Mouse (Mus musculus) liver, embryonic 15.5 days (tissue): ENCODE measurements around the gene Agbl3. TPM values are rescaled to one million over a fixed set of nuclear protein-coding genes. Genes with fewer than 3 reads are reported as not detected.
A peak's percentile ranks its signal among the peaks of the same experiment; 100 is the strongest.

Experiments used
- ATAC-seq: fragments of 200-750 bp; cut with Nextera tagmentation; 2 replicates; pipeline ENCODE4 v1.8.0; 2017; ENCODE audit warnings: moderate number of reproducible peaks, mild to moderate bottlenecking, moderate library complexity; ENCODE audit not compliant: insufficient read depth
- H3K27ac ChIP-seq: fragments of 300-500 bp; sonication (generic); replicated peaks from 2 replicates; pipeline ENCODE4 v1.5.1; 2015; ENCODE audit warnings: mild to moderate bottlenecking, inconsistent platforms
- H3K27me3 ChIP-seq: fragments of 300-500 bp; sonication (generic); 2 replicates; pipeline ENCODE4 v1.6.1; 2015; ENCODE audit warnings: mild to moderate bottlenecking, inconsistent platforms
- H3K36me3 ChIP-seq: fragments of 300-500 bp; sonication (generic); replicated peaks from 2 replicates; pipeline ENCODE4 v1.6.1; 2015; ENCODE audit warnings: moderate library complexity, mild to moderate bottlenecking, inconsistent platforms
- H3K4me1 ChIP-seq: fragments of 300-500 bp; sonication (generic); replicated peaks from 2 replicates; pipeline ENCODE4 v1.6.1; 2015; ENCODE audit warnings: inconsistent platforms
- H3K4me2 ChIP-seq: fragments of 300-500 bp; sonication (generic); 2 replicates; pipeline ENCODE4 v1.6.1; 2015; ENCODE audit warnings: moderate library complexity, mild to moderate bottlenecking, inconsistent platforms
- H3K4me3 ChIP-seq: fragments of 300-500 bp; sonication (generic); replicated peaks from 2 replicates; pipeline ENCODE4 v1.5.1; 2015; ENCODE audit warnings: mild to moderate bottlenecking, inconsistent platforms
- H3K9ac ChIP-seq: fragments of 300-500 bp; sonication (generic); 2 replicates; pipeline ENCODE4 v1.6.1; 2015; ENCODE audit warnings: moderate library complexity, mild to moderate bottlenecking, inconsistent platforms
- H3K9me3 ChIP-seq: fragments of 300-500 bp; sonication (generic); replicated peaks from 2 replicates; pipeline ENCODE4 v1.6.1; 2016; ENCODE audit warnings: inconsistent platforms
- WGBS: fragments of 180-500 bp; shearing (Covaris S2); methylation state at CpG from one replicate; pipeline ENCODE4 v1.1.7; 2015; ENCODE audit warnings: mixed read lengths; ENCODE audit not compliant: insufficient replicate concordance; 5-methylcytosine and 5-hydroxymethylcytosine counted together
- polyA plus RNA-seq: library from polyadenylated mRNA; unstranded; fragments of >200 nt; fragmentation: Nextera tagmentation; extraction: Ambion mirVana; gene quantifications from 2 replicates; pipeline ENCODE4 v1.2.1, GENCODE M21; 2015

Gene Agbl3
- polyA plus RNA-seq, 1 experiment from 2014 or later, result 2.4 TPM

GRCm38 (mm10) chr6:34796881-34797280 is 16.6 kb downstream of the Agbl3 start:
- Histone ChIP-seq H3K27ac (no peak overlapping the region), H3K4me1 (no peaks in the 10 kb centered on the region; the same call in 1 of the 2 replicates), H3K36me3 (no peaks in the 10 kb centered on the region), H3K4me2 (no peak overlapping the region), H3K9me3 (no peaks in the 10 kb centered on the region), H3K27me3 (no peaks in the 10 kb centered on the region; the same call in 1 of the 2 replicates), H3K4me3 (no peak overlapping the region), H3K9ac (no peak overlapping the region)
- no peak for ATAC-seq
- WGBS, result 57% methylated on average over 3 of the region's 3 CpGs

- Histone ChIP-seq H3K36me3 (no peaks in the 10 kb centered on the region), H3K4me2 (no peak overlapping the region), H3K27ac (no peak overlapping the region), H3K9me3 (no peaks in the 10 kb centered on the region), H3K4me3 (no peak overlapping the region), H3K4me1 (no peaks in the 10 kb centered on the region; the same call in 1 of the 2 replicates), H3K27me3 (no peaks in the 10 kb centered on the region; the same call in 1 of the 2 replicates), H3K9ac (no peak overlapping the region)
- 63% methylated on average over 3 of the region's 3 CpGs for WGBS
- no peak for ATAC-seq
Measured at GRCm38 (mm10) chr6:34797887-34798286, 17.7 kb downstream of the Agbl3 start.

- Histone ChIP-seq H3K4me3 (no peak overlapping the region), H3K27me3 (no peaks in the 10 kb centered on the region), H3K4me2 (peak overlapping the region; percentile 20; the same call in 1 of the 2 replicates), H3K9me3 (no peaks in the 10 kb centered on the region), H3K9ac (no peak overlapping the region), H3K27ac (peak overlapping the region; percentile 35; the same call in 1 of the 2 replicates), H3K4me1 (peaks cover 20% of the 10 kb centered on the region), H3K36me3 (no peaks in the 10 kb centered on the region)
- peak; percentile 99 for ATAC-seq
- 24% methylated on average over 2 of the region's 2 CpGs for WGBS
Measured at GRCm38 (mm10) chr6:34805582-34805981, 25.4 kb downstream of the Agbl3 start.

- H3K9ac ChIP-seq, result no peak overlapping the region
- WGBS, result 31% methylated on average over 4 of the region's 4 CpGs
- no peaks in the 10 kb centered on the region for H3K9me3 ChIP-seq
- H3K4me2 ChIP-seq, result no peak overlapping the region
- H3K4me3 ChIP-seq, result no peak overlapping the region
- peaks cover 10% of the 10 kb centered on the region for H3K4me1 ChIP-seq
- H3K27ac ChIP-seq, result no peak overlapping the region
- no peak for ATAC-seq
- no peaks in the 10 kb centered on the region for H3K27me3 ChIP-seq
- no peaks in the 10 kb centered on the region for H3K36me3 ChIP-seq
Measured at GRCm38 (mm10) chr6:34810651-34811050, 30.4 kb downstream of the Agbl3 start.

GRCm38 (mm10) chr6:34824406-34824805 is 44.2 kb downstream of the Agbl3 start:
- H3K4me1 ChIP-seq, result no peaks in the 10 kb centered on the region
- H3K4me2 ChIP-seq, result no peak overlapping the region
- no peak overlapping the region for H3K9ac ChIP-seq
- ATAC-seq, result no peak
- no peaks in the 10 kb centered on the region for H3K9me3 ChIP-seq
- no peaks in the 10 kb centered on the region for H3K36me3 ChIP-seq
- no peak overlapping the region for H3K4me3 ChIP-seq
- H3K27ac ChIP-seq, result no peak overlapping the region
- H3K27me3 ChIP-seq, result no peaks in the 10 kb centered on the region

- H3K27me3 ChIP-seq, result no peaks in the 10 kb centered on the region
- no peak overlapping the region for H3K9ac ChIP-seq
- 85% methylated on average over 5 of the region's 5 CpGs for WGBS
Measured at GRCm38 (mm10) chr6:34832352-34832751, 52.1 kb downstream of the Agbl3 start.

GRCm38 (mm10) chr6:34861546-34862053 is 81.4 kb downstream of the Agbl3 start:
- no peak overlapping the region for H3K4me3 ChIP-seq
- no peak overlapping the region for H3K4me2 ChIP-seq
- H3K9ac ChIP-seq, result no peak overlapping the region
- no peak for ATAC-seq
- no peaks in the 10 kb centered on the region for H3K27me3 ChIP-seq
- peaks cover 44% of the 10 kb centered on the region for H3K4me1 ChIP-seq
- no peak overlapping the region for H3K27ac ChIP-seq
- 63% methylated on average over 11 of the region's 11 CpGs for WGBS
- no peaks in the 10 kb centered on the region; the same call in 1 of the 2 replicates for H3K9me3 ChIP-seq
- no peaks in the 10 kb centered on the region for H3K36me3 ChIP-seq

More at GRCm38 (mm10) chr6:34832352-34832751, 52.1 kb downstream of the Agbl3 start:
- Histone ChIP-seq H3K4me3 (no peak overlapping the region), H3K36me3 (no peaks in the 10 kb centered on the region), H3K4me1 (peaks cover 2% of the 10 kb centered on the region; the same call in 1 of the 2 replicates), H3K4me2 (no peak overlapping the region), H3K27ac (no peak overlapping the region), H3K9me3 (no peaks in the 10 kb centered on the region)
- no peak for ATAC-seq

- no peaks in the 10 kb centered on the region for H3K27me3 ChIP-seq
- H3K4me1 ChIP-seq, result peaks cover 52% of the 10 kb centered on the region
- H3K4me2 ChIP-seq, result peak overlapping the region; percentile 67
- H3K4me3 ChIP-seq, result peak overlapping the region; percentile 53
- H3K27ac ChIP-seq, result peak overlapping the region; percentile 76
- no peaks in the 10 kb centered on the region for H3K36me3 ChIP-seq
- peak overlapping the region; percentile 25; the same call in 1 of the 2 replicates for H3K9ac ChIP-seq
- ATAC-seq, result no peak
- 63% methylated on average over 6 of the region's 6 CpGs for WGBS
- no peaks in the 10 kb centered on the region; the same call in 1 of the 2 replicates for H3K9me3 ChIP-seq
Measured at GRCm38 (mm10) chr6:34862381-34862780, 82.1 kb downstream of the Agbl3 start.

GRCm38 (mm10) chr6:34862791-34863403 is 82.7 kb downstream of the Agbl3 start, which contains the start of gene Tmem140:
TSS of gene Tmem140 (plus strand) at chr6:34863146.
- peak; percentile 49; the same call in 1 of the 2 replicates for ATAC-seq
- H3K9me3 ChIP-seq, result no peaks in the 10 kb centered on the region
- peak within 1 kb of the TSS; percentile 67 for H3K4me2 ChIP-seq
- H3K27me3 ChIP-seq, result no peaks in the 10 kb centered on the region
- peaks cover 57% of the 10 kb centered on the region for H3K4me1 ChIP-seq
- WGBS, result 15% methylated on average over 11 of the region's 11 CpGs
- H3K36me3 ChIP-seq, result no peaks in the 10 kb centered on the region
- peak within 1 kb of the TSS; percentile 76 for H3K27ac ChIP-seq
- peak within 1 kb of the TSS; percentile 25 for H3K9ac ChIP-seq
- peak within 1 kb of the TSS; percentile 53 for H3K4me3 ChIP-seq

GRCm38 (mm10) chr6:34863786-34864514 is 83.7 kb downstream of the Agbl3 start:
- H3K27me3 ChIP-seq, result no peaks in the 10 kb centered on the region
- H3K36me3 ChIP-seq, result no peaks in the 10 kb centered on the region
- 0 out of 2 replicates have a peak overlapping the region, but pooled peaks have one; percentile 76 for H3K27ac ChIP-seq
- H3K9me3 ChIP-seq, result no peaks in the 10 kb centered on the region
- peaks cover 68% of the 10 kb centered on the region for H3K4me1 ChIP-seq
- WGBS, result 43% methylated on average over 9 of the region's 9 CpGs
- ATAC-seq, result no peak
- peak overlapping the region; percentile 13 for H3K4me3 ChIP-seq
- H3K9ac ChIP-seq, result no peak overlapping the region
- H3K4me2 ChIP-seq, result peak overlapping the region; percentile 67

- Histone ChIP-seq H3K9ac (no peak overlapping the region), H3K36me3 (no peaks in the 10 kb centered on the region), H3K4me3 (no peak overlapping the region), H3K4me1 (peaks cover 80% of the 10 kb centered on the region), H3K4me2 (peak overlapping the region; percentile 36; the same call in 1 of the 2 replicates), H3K27ac (peak overlapping the region; percentile 74), H3K27me3 (no peaks in the 10 kb centered on the region), H3K9me3 (no peaks in the 10 kb centered on the region)
- WGBS, result 58% methylated on average over 5 of the region's 5 CpGs
- peak; percentile 0; the same call in 1 of the 2 replicates for ATAC-seq
Measured at GRCm38 (mm10) chr6:34865213-34865612, 85.0 kb downstream of the Agbl3 start.
